Mouse (Mus musculus) retina, postnatal 1 day (tissue): ENCODE measurements around the gene Il17rb.

Source experiments
- DNase-seq: peaks from one replicate; pipeline ENCODE4 v3.0.0-alpha.2; 2012

Il17rb gene

DNA sequence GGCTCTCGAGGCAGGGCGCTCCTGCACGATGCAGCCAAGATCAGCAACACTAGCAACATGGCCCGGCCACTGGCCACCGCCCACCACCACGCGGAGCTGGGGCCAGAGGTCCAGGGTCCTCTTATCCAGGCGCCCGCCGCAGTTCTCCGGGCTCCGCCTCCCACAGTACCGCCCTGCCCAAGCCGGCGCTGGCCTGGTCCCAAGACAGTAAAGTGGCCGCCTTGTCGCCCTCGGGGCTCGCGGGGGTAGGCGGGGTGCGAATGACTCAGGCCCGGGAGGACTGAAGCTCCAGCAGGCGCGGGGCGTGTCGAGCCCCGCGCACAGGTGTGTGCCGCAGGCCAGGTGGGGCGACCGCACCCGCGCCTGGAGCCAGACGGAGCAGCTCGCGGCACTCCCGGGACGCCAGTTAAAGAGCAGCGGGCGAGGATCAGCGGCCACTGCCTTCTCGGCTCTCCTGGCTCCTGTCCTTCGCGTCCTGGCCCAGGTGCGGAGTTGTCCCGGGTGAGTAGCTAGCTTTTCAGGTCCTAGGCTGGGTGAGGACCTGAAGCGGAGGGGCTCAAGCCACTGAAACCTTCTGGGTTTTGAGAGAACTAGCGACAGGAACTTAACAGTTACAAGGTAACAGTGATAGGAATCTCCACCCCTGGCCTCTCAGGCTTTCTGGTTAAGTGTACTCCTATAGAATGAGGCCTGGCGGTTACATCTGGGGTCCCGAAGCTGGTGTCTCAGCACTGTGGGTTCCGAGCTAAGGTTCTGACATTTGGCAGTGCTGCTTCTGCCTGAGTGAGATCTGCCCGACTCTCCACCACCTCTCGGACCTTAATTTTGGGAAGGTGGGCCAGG, at the start of gene Il17rb, which contains the start of gene Chdh:
Il17rb (minus strand) TSS at position 164 of the 843 bp plus-strand sequence.
Chdh (plus strand) TSS at position 291 of the 843 bp plus-strand sequence.
- peak; percentile 74 for DNase-seq

DNA sequence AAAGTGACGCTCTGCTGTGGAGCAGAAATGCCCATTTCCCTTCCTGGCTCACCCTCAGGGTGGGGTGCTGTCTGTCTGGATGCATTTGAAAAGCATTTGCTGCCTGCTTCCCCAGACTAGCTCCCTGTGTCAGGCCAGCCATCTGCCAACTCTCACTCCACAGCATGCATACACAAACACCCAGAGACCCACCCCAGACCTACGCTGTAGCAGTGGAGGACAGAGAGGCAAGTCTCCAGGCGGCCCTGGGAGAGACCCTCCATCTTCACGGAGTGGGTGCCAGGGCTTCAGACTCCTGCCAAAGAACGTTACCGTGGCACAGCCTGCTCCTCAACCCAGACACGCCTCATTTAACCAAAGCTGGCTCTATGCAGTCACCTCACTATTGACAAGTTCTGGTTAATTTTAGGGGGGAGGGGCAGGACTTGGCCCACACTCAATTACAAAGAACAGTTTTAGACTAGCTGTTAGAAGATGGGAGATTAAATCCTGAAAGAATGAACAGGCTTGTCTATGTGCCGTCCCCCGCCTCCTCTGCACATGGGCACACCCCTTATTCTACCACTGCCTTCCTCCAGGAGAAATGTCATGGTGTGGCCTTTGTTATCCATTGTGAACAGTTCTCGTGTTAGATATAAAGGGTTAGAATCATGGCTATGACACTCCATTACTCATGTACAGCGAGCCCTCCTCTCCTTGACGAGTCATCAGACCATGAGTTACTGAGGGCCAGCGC, 47.5 kb upstream of the Il17rb start:
- DNase-seq = peak; percentile 12

DNA sequence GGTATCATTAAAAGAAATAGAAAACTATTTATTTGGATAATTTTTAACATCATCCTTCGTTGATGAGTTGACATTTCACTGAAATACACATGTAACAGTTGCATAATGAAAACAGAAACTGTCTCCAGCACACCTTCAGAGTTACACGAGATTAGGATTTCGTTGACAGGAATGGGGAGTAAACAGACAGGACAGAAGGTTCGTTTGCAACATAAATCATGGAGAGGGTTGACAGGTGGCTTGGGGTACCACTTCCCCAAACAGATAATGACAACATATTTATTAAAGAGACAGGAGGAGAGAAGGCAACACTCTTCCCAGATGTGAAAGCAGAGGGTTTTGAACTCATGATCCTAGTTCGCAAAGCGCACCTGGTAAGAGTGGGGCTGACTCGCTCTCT, 46.2 kb upstream of the Il17rb start:
- no peak for DNase-seq

DNA sequence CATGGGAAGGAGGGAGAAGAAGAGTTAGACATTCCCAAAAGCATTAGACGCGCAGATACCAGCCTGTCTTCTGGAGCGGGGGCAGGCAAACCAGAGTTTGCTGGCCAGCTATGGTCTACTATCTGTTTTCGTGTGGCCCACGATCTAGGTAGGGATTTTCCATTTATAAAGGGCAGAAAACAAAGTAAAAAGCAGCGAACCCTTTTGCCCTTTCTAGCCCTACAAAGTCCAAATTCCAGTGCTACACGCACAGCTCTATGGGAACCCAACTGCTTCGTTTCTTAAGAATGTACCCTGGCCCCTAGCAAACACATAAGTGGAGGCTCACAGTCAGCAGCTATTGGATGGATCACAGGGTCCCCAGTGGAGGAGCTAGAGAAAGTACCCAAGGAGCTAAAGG, 41.6 kb upstream of the Il17rb start:
- DNase-seq = no peak

DNA sequence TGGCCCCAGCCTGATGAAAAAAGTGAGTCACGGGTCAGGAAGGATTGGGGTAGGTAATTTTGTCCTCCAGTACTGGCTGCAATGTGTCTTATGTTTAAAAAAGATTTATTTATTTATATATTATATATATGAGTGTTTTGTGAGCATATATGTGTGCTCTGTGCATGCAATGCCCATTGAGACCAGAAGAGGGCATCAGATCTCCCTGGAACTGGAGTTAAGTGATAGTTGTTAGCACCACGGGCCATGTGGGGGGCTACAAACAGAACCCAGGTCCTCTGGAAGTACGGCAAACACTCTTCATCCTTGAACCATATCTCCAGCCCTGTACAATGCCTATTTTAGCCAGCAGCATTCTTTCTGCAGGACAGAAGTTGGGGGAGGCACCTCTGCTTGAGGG, 39.4 kb upstream of the Il17rb start:
- DNase-seq = no peak

DNA sequence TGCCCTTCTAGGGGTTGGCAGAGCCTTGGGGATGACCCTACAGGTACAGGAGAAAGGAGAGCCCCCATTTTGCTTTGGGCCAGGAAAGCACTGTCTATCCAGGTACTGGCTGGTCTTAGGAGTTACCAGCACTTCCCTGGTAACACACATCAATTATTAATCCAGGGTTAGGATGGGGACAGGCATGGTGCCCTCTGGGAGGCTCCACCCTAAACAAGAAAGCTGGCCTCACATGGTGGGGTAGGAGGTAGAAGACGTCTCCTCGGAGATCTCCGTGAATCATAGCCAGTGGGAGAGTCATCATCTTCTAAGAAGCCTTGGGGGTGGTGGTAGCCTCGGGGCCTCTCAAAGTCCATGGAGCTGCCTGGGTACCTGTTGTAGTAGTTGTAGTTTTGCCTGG, 38.3 kb upstream of the Il17rb start:
- DNase-seq = no peak

DNA sequence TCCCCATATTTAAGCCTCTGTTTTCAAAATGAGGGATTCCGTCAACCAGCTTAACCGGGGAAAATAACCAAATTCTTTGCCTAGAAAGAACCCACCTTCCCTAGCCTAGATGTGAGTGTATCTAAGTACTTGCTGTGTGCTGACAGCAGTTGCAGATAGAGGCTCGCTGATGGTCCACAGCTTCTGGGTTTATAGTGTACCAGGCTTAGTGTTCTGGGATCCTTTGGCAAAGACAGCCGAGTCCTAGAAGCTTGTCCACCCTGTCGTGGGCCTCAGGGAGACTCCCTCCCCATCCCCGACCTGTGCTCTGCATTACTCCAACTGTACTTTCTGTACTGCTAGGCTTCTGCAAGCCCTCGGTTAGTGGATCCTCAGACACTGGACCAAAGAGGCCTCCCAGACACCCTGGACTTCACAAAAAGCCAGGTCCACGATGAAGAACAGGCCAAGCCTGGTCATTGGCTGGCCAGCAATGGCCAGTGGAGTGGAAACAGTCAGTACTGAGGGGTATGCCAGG, 37.1 kb upstream of the Il17rb start:
- no peak for DNase-seq

DNA sequence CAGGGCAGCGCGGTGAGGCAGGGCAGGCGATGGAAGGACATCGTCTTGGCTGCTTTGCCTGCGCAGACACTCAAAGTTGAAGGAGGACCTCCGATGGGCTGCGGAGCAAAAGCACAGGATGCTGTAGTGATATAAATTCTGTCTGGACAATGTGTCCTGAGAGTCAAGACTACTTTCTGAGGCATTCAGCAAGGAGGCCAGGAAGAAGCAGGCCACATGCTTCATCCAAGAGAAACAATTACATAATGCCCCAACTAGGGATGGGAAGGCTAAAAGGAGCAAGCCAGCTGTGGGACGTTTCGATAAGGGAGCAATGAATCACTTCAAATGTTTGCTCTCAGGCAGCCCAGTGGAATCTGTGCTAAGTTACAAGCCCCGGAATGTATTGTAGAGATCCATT, 36.5 kb upstream of the Il17rb start:
- DNase-seq = no peak

DNA sequence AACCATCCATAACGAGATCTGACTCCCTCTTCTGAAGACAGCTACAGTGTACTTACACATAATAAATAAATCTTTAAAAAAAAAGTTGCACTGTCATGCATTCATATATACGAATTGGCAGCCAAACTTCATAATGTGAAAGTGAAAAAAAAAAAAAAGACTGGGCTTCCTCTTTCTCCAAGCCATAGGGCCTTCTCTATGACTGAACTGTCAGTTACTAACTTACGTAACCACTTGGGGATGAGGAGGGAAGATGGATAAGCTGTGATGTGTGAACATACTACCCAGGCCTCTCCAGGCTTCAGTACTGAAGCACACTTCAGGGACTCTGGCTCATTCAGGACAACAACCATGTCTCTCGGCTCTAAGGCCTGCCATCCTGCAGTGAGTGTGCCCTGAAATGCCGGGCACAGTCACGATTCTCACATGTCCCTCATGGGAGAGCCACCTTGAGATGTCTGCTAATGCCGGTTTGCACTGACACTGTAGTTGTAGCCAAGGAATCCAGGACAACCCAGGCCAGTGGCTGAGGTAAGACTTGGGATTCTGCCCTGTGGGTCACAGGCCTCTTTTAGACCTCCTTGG, 34.8 kb upstream of the Il17rb start:
- DNase-seq = no peak

DNA sequence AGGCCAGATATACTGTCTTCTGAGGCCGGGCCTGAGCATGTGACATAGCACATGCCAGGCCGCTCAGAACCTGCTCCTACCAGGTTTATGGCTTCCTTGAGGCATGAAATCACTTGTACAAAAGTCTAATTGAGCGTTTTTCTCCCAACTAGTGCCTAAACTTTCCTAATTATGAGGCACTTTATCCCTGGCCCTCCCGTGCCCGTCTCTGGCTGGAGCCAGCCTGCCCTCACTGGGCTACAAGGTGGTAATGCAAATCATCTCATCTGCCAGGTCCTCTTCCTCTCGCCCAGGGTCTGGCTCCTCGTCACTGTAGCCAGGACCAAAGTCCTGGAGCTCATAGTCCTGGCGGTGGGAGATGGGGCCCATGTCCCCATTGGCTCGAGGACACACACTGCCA, 33.1 kb upstream of the Il17rb start:
- no peak for DNase-seq

DNA sequence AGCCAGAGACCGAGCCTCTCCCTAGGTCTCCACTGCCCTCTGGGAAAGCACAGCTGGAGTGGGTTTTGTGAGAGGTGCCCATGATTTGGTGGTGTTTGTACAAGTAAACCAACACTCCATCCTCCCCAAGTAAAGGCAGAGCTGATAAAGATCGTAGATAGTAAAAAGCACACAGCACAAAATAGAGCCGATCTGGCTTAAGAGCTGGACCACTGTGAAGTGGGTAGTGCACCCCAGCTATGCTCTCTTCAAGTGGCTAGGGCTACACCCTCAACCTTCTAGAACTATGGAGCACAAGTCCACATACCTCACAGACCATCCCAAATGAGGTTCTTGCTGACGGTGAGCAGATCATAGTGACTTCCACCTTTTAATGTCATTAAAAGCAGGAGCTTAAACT, 30.7 kb upstream of the Il17rb start:
- no peak for DNase-seq

DNA sequence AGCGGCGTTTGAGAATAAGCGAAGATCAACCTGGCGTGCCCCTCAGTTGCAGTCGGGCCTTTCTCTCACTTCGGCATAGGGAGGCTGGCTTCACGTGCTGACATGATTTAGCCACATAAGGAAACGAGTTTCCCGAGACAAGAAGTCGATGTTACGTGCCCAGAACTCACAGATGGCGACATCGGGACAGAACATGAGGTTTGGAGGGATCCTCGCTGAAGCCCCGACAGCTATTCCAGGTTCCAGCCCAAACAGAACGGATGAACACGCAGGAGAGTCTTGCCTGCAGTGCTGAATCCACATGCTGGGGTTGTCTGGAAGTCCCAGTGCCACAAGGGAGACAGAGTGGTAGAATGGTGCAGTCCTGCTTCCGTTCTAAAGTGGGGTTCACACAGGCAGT, 29.7 kb upstream of the Il17rb start:
- no peak for DNase-seq

DNA sequence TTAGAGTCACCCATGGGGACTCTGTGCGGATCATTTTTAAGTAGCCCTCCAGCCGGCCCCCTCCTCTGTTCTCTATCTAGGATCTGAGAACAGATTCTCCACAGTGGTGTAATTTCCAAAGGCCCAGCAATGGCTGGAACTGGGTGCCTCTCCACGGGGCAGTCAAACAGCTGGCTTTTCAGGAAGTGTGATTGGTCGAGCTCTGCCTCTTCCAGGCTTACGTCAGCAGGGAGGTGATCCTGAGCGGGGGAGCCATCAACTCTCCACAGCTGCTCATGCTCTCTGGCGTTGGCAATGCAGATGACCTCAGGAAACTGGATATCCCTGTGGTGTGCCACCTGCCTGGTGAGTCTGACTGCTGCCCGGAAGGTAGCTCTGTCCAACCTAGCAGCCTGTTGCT, 24.7 kb upstream of the Il17rb start:
- DNase-seq = no peak

DNA sequence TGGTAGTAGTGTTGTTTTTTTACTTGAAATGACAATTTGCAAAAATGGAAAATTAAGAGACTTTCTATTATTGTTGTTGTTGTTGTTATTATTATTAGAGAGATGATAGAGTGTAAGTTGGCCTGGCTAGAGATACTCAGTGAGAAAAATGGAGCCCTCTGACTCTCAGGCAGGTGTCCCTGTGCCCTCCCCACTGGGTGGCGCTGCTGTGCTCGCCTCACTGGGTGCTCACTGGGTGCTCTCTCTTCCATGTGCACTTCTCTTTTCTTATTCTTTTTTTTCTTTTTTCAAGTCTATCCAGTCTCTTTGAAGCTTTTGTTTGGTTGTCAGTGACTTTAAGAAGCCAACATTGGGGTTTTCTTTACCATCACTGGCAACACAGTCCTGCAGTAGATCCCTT, 18.7 kb upstream of the Il17rb start:
- DNase-seq = no peak

DNA sequence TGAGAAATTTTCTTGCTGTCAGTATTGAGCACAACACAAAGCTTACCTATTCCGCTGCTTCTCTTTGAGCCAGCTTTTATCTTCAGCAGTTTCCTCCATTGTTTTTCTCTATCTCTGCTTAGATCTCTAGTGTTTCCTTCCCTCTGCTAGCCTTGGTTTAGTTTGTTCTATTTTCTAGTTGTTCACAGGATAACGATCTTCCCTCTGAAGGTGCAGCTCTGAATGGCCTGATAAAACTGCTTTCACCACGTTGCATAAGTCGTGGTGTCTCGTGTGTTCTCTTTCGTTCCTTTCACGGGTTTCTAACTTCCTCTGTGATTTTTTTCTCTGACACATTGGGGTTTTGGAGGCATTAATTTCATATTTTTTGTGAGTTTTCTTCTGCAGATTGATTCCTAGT, 15.7 kb upstream of the Il17rb start:
- no peak for DNase-seq

DNA sequence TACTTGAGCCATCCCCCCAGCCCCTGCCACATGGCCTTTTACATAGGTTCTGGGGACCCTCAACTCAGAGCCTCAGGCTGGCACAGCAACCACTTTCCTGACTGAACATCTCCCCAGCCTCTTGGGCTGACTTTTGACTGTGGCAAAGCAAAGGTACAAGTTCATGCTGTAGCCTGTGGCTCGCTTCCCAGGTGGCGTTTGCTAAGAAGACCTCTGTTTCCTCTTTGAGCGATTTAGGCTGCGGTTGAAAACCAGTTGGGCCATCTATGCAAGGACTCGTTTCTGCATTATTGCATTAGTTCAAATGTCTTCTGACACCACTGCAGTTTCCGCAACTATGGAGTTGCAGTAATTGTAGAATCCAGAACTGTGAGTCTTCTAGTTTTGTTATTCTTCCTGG, 13.8 kb upstream of the Il17rb start:
- no peak for DNase-seq

DNA sequence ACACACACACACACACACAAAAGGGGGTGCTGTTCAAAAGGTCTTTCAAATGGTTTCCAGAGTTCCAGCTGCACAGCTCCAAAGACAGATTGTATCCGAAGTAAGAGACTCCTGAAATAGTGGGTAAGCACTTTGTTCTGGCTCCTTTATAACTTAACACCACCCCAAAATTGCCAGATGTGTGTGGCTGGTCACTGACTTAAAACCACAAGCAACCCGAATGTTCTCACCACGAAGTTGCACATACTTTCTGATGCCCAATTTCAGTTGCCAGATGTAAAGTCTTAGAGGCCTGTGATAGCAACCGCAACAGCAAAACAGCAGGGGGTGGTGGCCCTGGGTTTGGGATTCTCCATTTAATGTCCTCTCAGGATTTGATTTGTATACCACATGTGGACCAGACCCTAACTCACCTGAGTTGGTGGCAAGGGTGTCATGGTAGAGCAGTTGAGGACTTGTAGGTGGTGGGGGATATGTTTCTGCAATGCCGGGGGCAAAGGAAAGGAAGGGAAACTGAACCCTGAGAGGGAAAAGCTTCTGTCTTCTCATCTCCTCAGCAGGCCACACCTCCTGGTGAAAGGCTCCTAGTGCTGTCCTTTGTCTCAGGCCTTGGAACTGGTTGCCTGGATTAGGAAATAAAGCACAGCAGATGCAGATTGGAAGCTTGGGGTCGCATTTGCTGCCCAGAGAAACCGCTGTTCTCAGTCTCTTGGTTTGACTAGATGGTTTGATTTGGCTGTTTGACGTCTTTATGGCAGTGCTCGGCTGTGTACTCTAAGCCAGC, 11.3 kb upstream of the Il17rb start:
- DNase-seq = no peak

DNA sequence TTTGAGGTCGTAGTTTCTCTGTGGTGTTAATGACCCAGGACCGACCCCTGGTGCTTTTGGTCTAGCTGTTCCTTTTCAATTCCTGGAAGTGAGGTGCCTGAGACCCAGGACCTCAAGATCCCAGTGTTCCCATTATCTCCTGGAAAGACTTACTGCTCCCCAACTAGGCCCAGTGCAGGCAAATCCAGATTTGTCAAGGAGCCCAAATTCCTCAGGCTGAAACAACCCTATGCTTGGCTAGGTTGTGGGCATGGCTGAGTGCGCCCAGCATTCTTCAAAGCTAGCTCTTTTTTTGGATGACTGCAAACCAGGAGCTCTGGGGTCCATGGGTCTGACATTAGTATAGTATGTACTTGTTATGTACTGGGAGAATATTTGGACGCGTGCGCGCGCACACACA, 10.7 kb upstream of the Il17rb start:
- DNase-seq = no peak

DNA sequence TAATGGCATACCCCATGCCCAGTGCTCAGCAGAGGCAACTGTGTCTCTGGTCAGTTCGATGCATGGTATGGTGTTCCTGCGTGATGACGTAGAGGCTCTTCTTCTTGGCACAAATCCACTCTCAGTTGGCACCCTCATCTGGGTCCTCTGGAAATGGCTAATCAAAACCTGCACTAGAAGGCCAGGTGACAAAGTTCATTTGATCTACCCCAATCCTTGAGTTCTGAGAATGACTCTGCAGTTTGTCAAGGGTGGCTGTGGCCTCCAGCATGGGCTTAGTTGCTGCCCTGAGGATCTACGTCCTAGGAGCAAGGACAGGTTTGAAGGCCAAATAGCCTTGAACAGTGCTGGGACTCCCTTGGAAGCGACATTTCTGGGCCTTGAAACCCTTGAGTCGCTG, 10.2 kb upstream of the Il17rb start:
- DNase-seq = no peak

DNA sequence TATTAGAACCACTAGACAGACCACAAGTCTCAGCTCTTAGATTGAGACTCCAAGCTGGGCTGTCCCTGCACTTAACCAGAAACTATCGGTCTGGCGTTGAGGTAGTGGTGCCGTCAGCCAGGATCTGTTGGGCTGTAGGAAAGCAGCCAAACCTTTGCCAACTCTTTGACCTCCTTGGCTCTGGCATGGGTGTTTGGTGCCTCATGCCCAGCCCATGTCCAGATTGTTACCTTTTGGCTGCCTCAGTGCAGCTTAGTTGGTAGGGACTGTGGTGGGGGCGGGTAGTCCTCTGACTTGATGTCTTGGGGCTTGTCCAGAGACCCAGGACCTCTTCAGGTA, 9.7 kb upstream of the Il17rb start:
- no peak for DNase-seq

DNA sequence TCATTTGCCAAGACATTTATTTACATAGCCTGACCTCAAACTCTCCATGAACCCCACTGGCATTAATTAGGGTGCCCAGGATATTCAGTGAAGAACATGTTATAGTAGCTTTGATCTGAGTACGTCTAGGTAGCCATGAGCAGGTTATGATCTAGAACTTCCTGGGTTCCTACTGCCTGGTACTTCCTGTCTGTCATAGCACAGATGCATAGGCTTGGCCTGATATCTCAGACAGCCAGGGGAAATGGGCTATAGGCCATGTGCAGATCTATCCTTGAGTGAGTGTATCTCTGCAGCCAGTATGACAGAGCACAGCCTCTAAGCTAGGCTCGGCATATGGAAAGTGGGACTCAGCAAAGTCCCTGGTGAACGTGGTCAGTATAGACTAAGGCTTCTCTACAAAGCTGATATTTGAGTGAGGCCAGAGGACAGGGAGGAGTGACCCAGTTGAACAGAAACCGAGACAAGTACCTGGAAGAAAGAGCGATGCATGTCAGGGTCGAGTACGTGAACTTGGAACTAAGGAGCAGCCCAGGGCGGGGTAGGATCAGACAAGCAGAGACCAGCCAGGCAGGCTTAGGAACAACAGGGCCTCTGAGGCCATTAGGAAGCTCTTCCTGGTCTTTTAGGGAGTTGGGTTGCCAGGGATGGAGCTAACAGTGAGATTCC, 9.2 kb upstream of the Il17rb start:
- no peak for DNase-seq

DNA sequence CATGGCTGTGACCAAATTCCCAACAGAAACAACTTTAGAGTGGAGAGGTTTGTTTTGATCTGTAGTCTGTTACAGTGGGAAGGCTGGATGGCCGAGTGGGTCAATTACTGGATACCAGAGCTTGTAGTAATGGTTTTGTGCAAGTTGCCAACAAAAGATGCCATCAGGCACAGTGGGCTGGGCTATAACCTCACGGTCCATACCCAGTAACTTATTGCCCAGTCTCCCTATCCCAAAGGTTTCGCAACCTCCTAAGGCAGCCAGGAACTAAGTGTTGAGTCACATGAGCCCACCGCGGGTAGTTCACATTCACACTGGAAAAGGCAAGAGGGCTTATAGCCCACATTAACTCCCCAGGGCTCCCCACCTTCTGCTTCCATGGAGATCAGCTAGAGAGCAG, 8.0 kb upstream of the Il17rb start:
- no peak for DNase-seq

DNA sequence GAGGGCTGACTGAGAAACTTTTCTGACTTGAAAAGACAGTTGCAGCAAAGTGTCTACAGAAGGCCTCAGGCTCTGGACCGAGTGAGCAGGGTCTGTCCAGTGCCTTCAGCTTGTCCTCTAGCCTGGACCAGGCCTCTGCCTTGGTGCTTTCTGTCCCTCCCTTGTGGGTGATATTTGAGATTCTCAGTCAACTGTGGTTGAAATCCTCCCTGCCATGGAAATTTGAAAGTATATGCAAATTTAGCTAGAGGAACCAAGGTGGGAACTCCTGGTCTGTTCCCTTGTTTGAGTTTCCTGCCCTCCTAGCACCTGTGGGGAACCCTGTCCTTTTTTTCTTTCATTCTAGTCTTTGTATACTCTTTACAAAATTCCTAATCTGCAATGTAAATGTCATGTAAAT, 6.3 kb upstream of the Il17rb start:
- no peak for DNase-seq
